Mouse (Mus musculus): ENCODE measurements at regions not wholly inside any gene's neighbourhood (a gene's known extent, or its start where the extent isn't known, plus 50 kb on each side); places are given as distances from the start of the nearest gene placed in this dataset.

DNA sequence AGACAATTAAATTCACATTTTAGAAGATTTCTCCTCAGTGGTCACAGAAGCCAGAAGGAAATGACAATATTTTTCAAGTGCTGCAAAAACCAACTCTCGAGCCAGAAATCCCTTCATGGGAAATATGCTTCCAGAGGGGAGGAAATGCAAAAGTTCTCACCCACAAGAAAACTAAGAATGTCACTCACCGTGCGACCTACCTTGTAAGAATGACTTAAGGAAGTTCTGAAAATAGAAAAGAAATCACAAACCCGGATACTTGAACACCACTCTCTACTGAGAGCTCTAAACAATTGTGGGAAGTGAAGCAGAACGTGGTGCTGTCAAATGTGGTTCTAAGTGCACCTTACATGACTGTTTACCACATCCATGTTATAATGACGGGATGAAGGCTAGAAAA lies 284.1 kb upstream of the Igfbp3 start:
- no peak for DNase-seq (ENCODE audit: low spot score)
- H3K27ac ChIP-seq: no peak overlapping the region
- no peaks in the 10 kb centered on the region for H3K36me3 ChIP-seq (replicated peaks; ENCODE audit: control insufficient read depth, insufficient read depth)
- no peak for ATAC-seq (ENCODE audit: low FRiP score)
- H3K9me3 ChIP-seq (ENCODE audit: control insufficient read depth, low read length): no peaks in the 10 kb centered on the region
- no peak overlapping the region for H3K9ac ChIP-seq
- no peak overlapping the region for H3K4me2 ChIP-seq (replicated peaks)
- H3K4me3 ChIP-seq (replicated peaks; ENCODE audit: low read length): no peak overlapping the region
- no peaks in the 10 kb centered on the region for H3K27me3 ChIP-seq (ENCODE audit: control insufficient read depth, insufficient read depth, low read length)
- no peaks in the 10 kb centered on the region for H3K4me1 ChIP-seq (replicated peaks; ENCODE audit: control insufficient read depth, insufficient read depth, low read length)
- 81% methylated on average over 6 of the region's 6 CpGs for WGBS

DNA sequence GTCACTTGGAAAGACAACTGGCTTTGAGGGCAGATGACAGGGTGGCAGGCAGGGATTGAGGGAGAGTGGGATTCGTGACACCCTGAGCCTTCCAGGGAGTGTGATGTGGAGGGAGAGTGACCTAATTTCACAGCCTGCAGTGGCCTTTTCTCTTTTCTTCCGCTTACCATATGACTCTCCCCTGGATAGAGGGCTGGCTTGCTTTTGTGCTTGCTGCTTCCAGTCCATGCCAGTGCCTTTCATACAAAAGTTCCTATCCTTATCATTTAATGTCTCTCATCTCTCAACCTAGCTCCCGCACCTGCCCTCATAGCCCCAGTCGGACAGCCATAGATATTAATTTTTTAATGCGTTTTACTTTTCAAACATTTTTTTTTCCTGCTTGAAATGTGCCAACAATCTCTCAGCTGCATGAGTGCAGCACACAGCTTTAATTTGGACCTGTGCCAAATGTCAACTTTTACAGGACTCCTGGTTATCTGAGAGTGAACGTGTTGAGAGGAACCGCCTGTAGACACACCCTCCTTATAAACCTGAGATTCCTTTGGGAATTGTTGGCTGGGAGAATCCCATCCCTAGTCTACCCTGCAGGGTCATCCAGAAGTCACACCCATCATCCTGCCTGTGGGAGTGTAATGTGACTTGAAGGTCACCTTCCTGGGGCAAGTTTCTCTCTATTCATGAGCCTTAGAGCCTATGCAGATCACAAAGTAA lies 260.3 kb upstream of the Igfbp3 start:
- 83% methylated on average over 7 of the region's 7 CpGs for WGBS
- no peak for ATAC-seq (ENCODE audit: low FRiP score)
- no peak for DNase-seq (ENCODE audit: low spot score)

DNA sequence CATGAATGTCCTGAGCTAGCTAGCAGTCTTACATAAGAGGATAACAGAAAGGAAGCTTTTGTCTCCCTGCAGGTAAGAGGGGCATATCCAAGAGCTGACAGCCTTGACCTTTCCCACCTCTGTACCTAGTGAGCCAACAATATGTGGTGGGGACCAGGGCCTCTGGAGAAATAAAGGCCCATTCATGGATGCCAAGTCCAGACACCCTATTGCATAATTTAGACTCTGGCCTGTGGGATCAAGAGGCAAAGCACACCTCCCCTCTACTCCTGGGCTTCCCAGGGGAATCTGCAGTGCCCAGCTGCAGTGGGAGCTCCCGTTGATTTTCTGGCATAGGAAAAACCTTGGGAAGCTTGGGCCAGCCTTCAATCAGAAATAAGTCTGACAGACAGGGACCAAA lies 251.8 kb upstream of the Igfbp3 start:
- no peak overlapping the region for H3K27ac ChIP-seq
- H3K4me1 ChIP-seq (replicated peaks; ENCODE audit: control insufficient read depth, insufficient read depth, low read length): no peaks in the 10 kb centered on the region
- WGBS: 50% methylated on average over 1 of the region's 1 CpGs
- H3K9ac ChIP-seq: no peak overlapping the region
- H3K36me3 ChIP-seq (replicated peaks; ENCODE audit: control insufficient read depth, insufficient read depth): no peaks in the 10 kb centered on the region
- no peaks in the 10 kb centered on the region for H3K9me3 ChIP-seq (ENCODE audit: control insufficient read depth, low read length)
- no peak overlapping the region for H3K4me2 ChIP-seq (replicated peaks)
- H3K4me3 ChIP-seq (replicated peaks; ENCODE audit: low read length): no peak overlapping the region
- no peak for DNase-seq (ENCODE audit: low spot score)
- no peak for ATAC-seq (ENCODE audit: low FRiP score)
- no peaks in the 10 kb centered on the region for H3K27me3 ChIP-seq (ENCODE audit: control insufficient read depth, insufficient read depth, low read length)

More for the DNA sequence above, 260.3 kb upstream of the Igfbp3 start:
- Histone ChIP-seq H3K4me1 (replicated peaks; ENCODE audit: control insufficient read depth, insufficient read depth, low read length) (no peaks in the 10 kb centered on the region), H3K27ac (no peak overlapping the region), H3K4me3 (replicated peaks; ENCODE audit: low read length) (no peak overlapping the region), H3K9me3 (ENCODE audit: control insufficient read depth, low read length) (no peaks in the 10 kb centered on the region), H3K27me3 (ENCODE audit: control insufficient read depth, insufficient read depth, low read length) (no peaks in the 10 kb centered on the region), H3K36me3 (replicated peaks; ENCODE audit: control insufficient read depth, insufficient read depth) (no peaks in the 10 kb centered on the region), H3K4me2 (replicated peaks) (no peak overlapping the region), H3K9ac (no peak overlapping the region)

DNA sequence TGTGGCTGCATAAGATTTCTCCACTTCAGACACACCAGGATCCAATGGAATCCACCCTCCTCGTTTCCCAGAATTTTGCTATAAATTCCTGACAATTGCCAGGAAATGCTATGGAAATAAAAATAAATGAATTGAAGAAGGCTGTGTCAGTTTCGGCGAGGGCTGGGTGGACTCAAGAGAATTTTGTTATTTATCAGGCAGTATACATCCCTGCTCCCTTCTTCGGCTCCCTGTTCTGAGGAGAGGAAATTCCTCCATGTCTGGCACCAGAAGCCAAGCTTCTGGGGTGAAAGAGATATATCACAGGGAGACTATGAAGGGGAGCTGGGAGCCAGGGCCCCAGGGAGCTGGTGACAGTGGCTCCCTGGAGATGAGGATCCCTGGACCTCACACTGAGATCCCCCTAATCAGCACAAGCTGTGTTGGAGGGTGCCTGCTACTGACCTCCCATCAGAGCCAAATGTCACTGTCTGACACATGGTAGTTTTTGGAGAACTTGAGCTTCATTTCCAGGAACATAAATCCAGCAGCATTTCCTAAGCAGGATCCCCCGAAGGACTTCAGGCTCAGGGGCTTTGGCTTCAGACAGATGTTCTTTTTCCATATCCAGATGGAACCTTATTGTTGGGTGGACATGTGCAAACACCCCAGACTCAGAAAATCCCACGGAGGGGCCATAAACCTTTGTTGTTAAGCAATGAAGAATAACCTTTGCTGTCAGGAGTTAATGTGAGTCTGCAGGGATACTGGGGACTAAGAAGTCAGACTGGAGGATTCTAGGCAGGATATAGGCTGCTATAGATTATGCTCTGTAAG lies 248.4 kb upstream of the Igfbp3 start:
- H3K9ac ChIP-seq: no peak overlapping the region
- no peak for DNase-seq (ENCODE audit: low spot score)
- no peak overlapping the region for H3K4me3 ChIP-seq (replicated peaks; ENCODE audit: low read length)
- H3K9me3 ChIP-seq (ENCODE audit: control insufficient read depth, low read length): no peaks in the 10 kb centered on the region
- WGBS: 80% methylated on average over 6 of the region's 6 CpGs
- no peaks in the 10 kb centered on the region for H3K4me1 ChIP-seq (replicated peaks; ENCODE audit: control insufficient read depth, insufficient read depth, low read length)
- ATAC-seq (ENCODE audit: low FRiP score): no peak
- H3K4me2 ChIP-seq (replicated peaks): no peak overlapping the region
- no peaks in the 10 kb centered on the region for H3K36me3 ChIP-seq (replicated peaks; ENCODE audit: control insufficient read depth, insufficient read depth)
- H3K27me3 ChIP-seq (ENCODE audit: control insufficient read depth, insufficient read depth, low read length): no peaks in the 10 kb centered on the region
- H3K27ac ChIP-seq: no peak overlapping the region

DNA sequence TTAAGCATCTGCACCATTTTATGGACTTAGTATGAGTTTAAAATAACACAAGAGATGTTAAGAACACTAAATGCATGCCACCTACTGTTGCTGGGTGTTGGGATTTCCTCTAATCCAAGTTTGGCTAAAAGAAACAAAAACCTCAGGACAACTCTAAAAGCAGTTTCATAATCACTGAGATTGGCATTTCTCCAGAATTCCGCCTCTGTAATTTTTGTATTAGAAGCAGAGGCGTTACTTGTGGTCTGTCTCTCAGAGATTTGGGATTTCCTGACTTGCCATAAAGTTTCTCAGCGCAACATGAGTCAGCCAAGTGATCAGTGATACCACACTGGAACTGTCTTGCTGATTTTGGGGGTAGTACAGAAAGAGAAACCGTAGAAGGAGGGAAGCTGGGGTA lies 238.0 kb upstream of the Igfbp3 start:
- 85% methylated on average over 4 of the region's 4 CpGs for WGBS
- Histone ChIP-seq H3K27me3 (ENCODE audit: control insufficient read depth, insufficient read depth, low read length) (no peaks in the 10 kb centered on the region), H3K4me2 (replicated peaks) (no peak overlapping the region), H3K9me3 (ENCODE audit: control insufficient read depth, low read length) (peaks cover 4% of the 10 kb centered on the region; the same call in 1 of the 2 replicates), H3K9ac (no peak overlapping the region), H3K36me3 (replicated peaks; ENCODE audit: control insufficient read depth, insufficient read depth) (no peaks in the 10 kb centered on the region), H3K27ac (no peak overlapping the region), H3K4me1 (replicated peaks; ENCODE audit: control insufficient read depth, insufficient read depth, low read length) (no peaks in the 10 kb centered on the region), H3K4me3 (replicated peaks; ENCODE audit: low read length) (no peak overlapping the region)
- DNase-seq (ENCODE audit: low spot score): no peak
- ATAC-seq (ENCODE audit: low FRiP score): no peak

DNA sequence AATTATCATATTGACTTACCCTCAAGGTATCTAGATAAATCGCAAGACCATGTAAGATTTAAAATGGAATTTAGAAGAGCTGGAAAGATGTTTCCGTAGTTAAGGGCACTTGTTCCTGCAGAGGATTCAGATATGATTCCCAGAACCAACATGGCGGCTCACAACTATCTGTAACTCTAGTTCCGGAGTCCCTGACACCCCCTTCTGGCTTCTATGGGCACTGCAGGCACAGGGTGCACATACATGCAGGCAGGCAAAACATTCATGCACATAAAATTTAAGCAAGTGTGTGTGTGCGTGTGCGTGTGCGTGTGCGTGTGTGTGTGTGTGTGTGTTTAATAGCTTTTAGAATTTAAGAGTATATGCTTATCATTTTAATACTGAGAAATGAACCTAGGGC lies 230.8 kb upstream of the Igfbp3 start:
- no peaks in the 10 kb centered on the region for H3K9me3 ChIP-seq (ENCODE audit: control insufficient read depth, low read length)
- H3K36me3 ChIP-seq (replicated peaks; ENCODE audit: control insufficient read depth, insufficient read depth): no peaks in the 10 kb centered on the region
- no peaks in the 10 kb centered on the region for H3K4me1 ChIP-seq (replicated peaks; ENCODE audit: control insufficient read depth, insufficient read depth, low read length)
- H3K4me3 ChIP-seq (replicated peaks; ENCODE audit: low read length): no peak overlapping the region
- no peak overlapping the region for H3K27ac ChIP-seq
- 97% methylated on average over 8 of the region's 8 CpGs for WGBS
- ATAC-seq (ENCODE audit: low FRiP score) (no peak), DNase-seq (ENCODE audit: low spot score) (no peak)
- no peak overlapping the region for H3K9ac ChIP-seq
- no peaks in the 10 kb centered on the region for H3K27me3 ChIP-seq (ENCODE audit: control insufficient read depth, insufficient read depth, low read length)
- H3K4me2 ChIP-seq (replicated peaks): no peak overlapping the region

DNA sequence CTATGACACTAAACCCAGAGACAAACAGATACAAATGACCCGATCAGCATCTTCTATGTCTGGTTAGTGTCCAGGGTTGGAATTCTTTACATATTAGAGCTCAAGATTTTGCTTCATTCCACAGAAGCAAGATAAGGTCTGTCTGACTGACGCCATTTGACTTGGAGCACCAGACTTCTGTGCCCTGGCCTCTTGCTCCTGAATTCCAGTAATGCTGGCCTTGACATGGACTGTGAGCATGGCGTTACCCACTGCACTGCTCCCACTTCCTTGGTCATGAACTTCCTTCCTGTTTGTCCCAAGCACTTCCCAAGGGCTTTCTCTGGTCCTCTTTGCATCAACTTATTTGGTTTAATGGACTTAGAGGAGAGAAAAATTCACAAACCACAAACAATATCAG lies 225.6 kb upstream of the Igfbp3 start:
- H3K27me3 ChIP-seq (ENCODE audit: control insufficient read depth, insufficient read depth, low read length): no peaks in the 10 kb centered on the region
- no peaks in the 10 kb centered on the region for H3K9me3 ChIP-seq (ENCODE audit: control insufficient read depth, low read length)
- DNase-seq (ENCODE audit: low spot score) (no peak), ATAC-seq (ENCODE audit: low FRiP score) (no peak)
- no peaks in the 10 kb centered on the region for H3K36me3 ChIP-seq (replicated peaks; ENCODE audit: control insufficient read depth, insufficient read depth)
- H3K4me2 ChIP-seq (replicated peaks): no peak overlapping the region
- 90% methylated on average over 3 of the region's 3 CpGs for WGBS
- H3K27ac ChIP-seq: no peak overlapping the region
- H3K9ac ChIP-seq: no peak overlapping the region
- H3K4me1 ChIP-seq (replicated peaks; ENCODE audit: control insufficient read depth, insufficient read depth, low read length): no peaks in the 10 kb centered on the region
- no peak overlapping the region for H3K4me3 ChIP-seq (replicated peaks; ENCODE audit: low read length)

DNA sequence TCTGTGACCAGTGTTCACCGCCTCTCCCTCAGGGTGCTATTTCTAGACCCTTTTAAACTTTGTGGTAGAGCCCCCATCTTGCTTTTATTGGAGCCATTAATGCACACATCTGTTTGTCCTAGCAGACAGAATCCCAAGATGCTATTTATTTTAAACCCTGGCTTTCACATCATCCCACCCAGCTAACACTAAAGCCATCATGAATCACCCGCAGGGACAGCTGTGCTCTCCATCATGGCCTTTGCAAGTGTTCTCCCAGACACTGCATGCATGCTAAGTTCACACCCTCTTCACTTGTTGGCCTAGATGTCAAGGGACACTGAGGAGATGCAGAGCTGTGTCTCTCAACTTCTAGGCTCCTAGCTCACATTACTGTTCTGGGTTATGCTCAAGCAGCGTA lies 220.9 kb upstream of the Igfbp3 start:
- DNase-seq (ENCODE audit: low spot score) (no peak), ATAC-seq (ENCODE audit: low FRiP score) (no peak)
- Histone ChIP-seq H3K9ac (no peak overlapping the region), H3K36me3 (replicated peaks; ENCODE audit: control insufficient read depth, insufficient read depth) (no peaks in the 10 kb centered on the region), H3K4me1 (replicated peaks; ENCODE audit: control insufficient read depth, insufficient read depth, low read length) (no peaks in the 10 kb centered on the region), H3K27me3 (ENCODE audit: control insufficient read depth, insufficient read depth, low read length) (no peaks in the 10 kb centered on the region), H3K4me2 (replicated peaks) (no peak overlapping the region), H3K4me3 (replicated peaks; ENCODE audit: low read length) (no peak overlapping the region), H3K27ac (no peak overlapping the region), H3K9me3 (ENCODE audit: control insufficient read depth, low read length) (no peaks in the 10 kb centered on the region)
- WGBS: 97% methylated on average over 3 of the region's 3 CpGs

DNA sequence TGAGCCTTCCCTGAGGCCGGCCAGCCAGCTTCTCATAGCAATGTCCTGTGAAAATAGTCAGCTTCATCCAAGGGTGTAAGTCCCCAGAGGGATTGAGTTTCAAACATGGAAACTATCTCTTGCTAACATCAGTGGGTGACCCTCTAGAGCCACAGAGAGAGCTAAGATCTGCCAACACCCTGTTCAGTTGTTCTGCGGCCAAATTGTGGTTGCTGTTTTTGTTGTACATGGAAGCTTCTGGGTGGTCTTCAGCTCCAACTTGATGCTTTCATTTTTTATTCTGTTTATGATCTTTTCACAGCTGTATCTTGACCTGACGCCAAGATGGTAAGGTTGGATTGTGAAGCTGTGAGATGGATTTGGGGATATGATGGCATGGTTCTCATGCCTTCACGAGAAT lies 214.0 kb upstream of the Igfbp3 start:
- Histone ChIP-seq H3K4me3 (replicated peaks; ENCODE audit: low read length) (no peak overlapping the region), H3K4me1 (replicated peaks; ENCODE audit: control insufficient read depth, insufficient read depth, low read length) (0 out of 2 replicates have a peak, but pooled peaks cover 5% of the 10 kb centered on the region), H3K27ac (no peak overlapping the region), H3K36me3 (replicated peaks; ENCODE audit: control insufficient read depth, insufficient read depth) (no peaks in the 10 kb centered on the region), H3K9me3 (ENCODE audit: control insufficient read depth, low read length) (no peaks in the 10 kb centered on the region), H3K4me2 (replicated peaks) (no peak overlapping the region), H3K9ac (no peak overlapping the region), H3K27me3 (ENCODE audit: control insufficient read depth, insufficient read depth, low read length) (no peaks in the 10 kb centered on the region)
- no peak for DNase-seq (ENCODE audit: low spot score)
- ATAC-seq (ENCODE audit: low FRiP score): no peak
- WGBS: 94% methylated on average over 4 of the region's 4 CpGs

Measured in hindbrain, embryonic 14.5 days (tissue).